Mouse (Mus musculus) liver, postnatal 0 days (tissue): ENCODE data around the gene Nfix.

ENCODE experiments used
- CTCF ChIP-seq: sonication (generic); IDR thresholded peaks from 2 replicates; pipeline ENCODE4 v1.5.1; 2016; ENCODE audit warnings: antibody characterized with exemption, low read depth
- EP300 ChIP-seq: IDR thresholded peaks from 2 replicates; pipeline ENCODE4 v1.6.1; 2016; ENCODE audit warnings: antibody characterized with exemption, low read depth, mild to moderate bottlenecking

DNA sequence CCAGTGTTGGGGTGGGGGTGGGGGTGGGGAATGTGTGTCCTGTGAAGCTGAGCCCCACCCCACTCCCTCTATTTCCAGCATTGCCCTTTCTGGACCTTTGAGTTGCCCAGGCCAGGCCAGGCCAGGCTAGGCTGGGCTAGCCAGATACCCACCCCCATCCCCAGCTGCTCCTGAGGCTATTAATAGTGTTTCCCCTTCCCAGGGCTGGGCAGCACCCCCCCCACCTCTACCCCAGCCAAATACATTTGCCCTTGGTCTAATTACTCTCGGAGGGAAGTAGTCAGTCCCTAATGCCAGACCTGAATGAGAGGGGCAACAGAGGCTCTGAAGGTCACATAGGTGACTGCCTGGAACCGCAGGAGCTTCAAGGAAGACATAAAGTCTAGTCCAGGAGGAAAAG, 64.5 kb downstream of the Nfix start:
- TF ChIP-seq CTCF (no peak), EP300 (no peak)
